Mouse (Mus musculus) small intestine, adult 10 weeks (tissue): ENCODE data around the gene Gm29609. TPM values are rescaled to one million over a fixed set of nuclear protein-coding genes. Genes with fewer than 3 reads are reported as not detected.

Experiments used
- polyA plus RNA-seq: library from polyadenylated mRNA; stranded (reverse); fragments of 350-450 nt; fragmentation: Illumina TruSeq; extraction: RNeasy Lipid Tissue Mini Kit (QIAGEN cat#74804); gene quantifications from one replicate; pipeline ENCODE4 v1.2.3, GENCODE M21; 2014; ENCODE audit warnings: low replicate concordance

The Gm29609 gene
- 0.22 TPM for polyA plus RNA-seq

GRCm38 (mm10) chr5:31179766-31180630 lies at the start of gene Gm29609, which contains the start of gene Gtf3c2:
Gm29609 (minus strand) TSS chr5:31179911.
Gtf3c2 (minus strand) TSS chr5:31180144.

GRCm38 (mm10) chr5:31220448-31221303 lies 41.0 kb upstream of the Gm29609 start, which contains the start of gene Ppm1g:
Ppm1g (minus strand) TSS chr5:31220687.

GRCm38 (mm10) chr5:31201742-31202590 lies 22.3 kb upstream of the Gm29609 start, which contains the start of gene Zfp513:
Zfp513 (minus strand) TSS chr5:31202303.

GRCm38 (mm10) chr5:31192939-31193630 lies 13.4 kb upstream of the Gm29609 start, which contains the start of the genes Snx17 and Eif2b4:
Snx17 (plus strand) TSS chr5:31193227.
Eif2b4 (minus strand) TSS chr5:31193430.

GRCm38 (mm10) chr5:31154152-31154553 lies 25.6 kb downstream of the Gm29609 start, which contains the start of gene Mpv17:
Mpv17 (minus strand) TSS chr5:31154251.

GRCm38 (mm10) chr5:31138241-31138967 lies 41.3 kb downstream of the Gm29609 start, which contains the start of gene Ucn:
Ucn (minus strand) TSS chr5:31138829.

GRCm38 (mm10) chr5:31116354-31116753 lies 63.4 kb downstream of the Gm29609 start, which contains the start of gene Trim54:
Trim54 (plus strand) TSS chr5:31116712.

GRCm38 (mm10) chr5:31108000-31108490 lies 71.7 kb downstream of the Gm29609 start, which contains the start of gene Slc30a3:
Slc30a3 (minus strand) TSS chr5:31108237.

GRCm38 (mm10) chr5:31105814-31106335 lies 73.8 kb downstream of the Gm29609 start, which contains the start of gene Dnajc5g:
Dnajc5g (plus strand) TSS chr5:31106285.

Other genes starting within 250 kb of the Gm29609 start
- 18.4 TPM for gene Cgref1, start 234.3 kb downstream of the Gm29609 start, polyA plus RNA-seq
- gene Preb, start 219.6 kb downstream of the Gm29609 start, polyA plus RNA-seq = 17.1 TPM
- gene Tcf23, start 211.2 kb downstream of the Gm29609 start, polyA plus RNA-seq = 0.30 TPM
- 41.8 TPM for gene Atraid, start 131.6 kb downstream of the Gm29609 start, polyA plus RNA-seq
- gene Slc5a6, start 131.0 kb downstream of the Gm29609 start, polyA plus RNA-seq = 3.5 TPM
- gene Cad, start 125.1 kb downstream of the Gm29609 start, polyA plus RNA-seq = 0.33 TPM
- not detected for gene Dnajc5g, start 73.6 kb downstream of the Gm29609 start, polyA plus RNA-seq
- gene Slc30a3, start 71.7 kb downstream of the Gm29609 start, polyA plus RNA-seq = not detected
- gene Trim54, start 63.2 kb downstream of the Gm29609 start, polyA plus RNA-seq = not detected
- not detected for gene Ucn, start 41.1 kb downstream of the Gm29609 start, polyA plus RNA-seq
- 10.0 TPM for gene Mpv17, start 25.7 kb downstream of the Gm29609 start, polyA plus RNA-seq
- gene Gtf3c2, start 233 bp upstream of the Gm29609 start, polyA plus RNA-seq = 49.3 TPM
- 37.9 TPM for gene Snx17, start 13.3 kb upstream of the Gm29609 start, polyA plus RNA-seq
- 0.89 TPM for gene Eif2b4, start 13.5 kb upstream of the Gm29609 start, polyA plus RNA-seq
- gene Zfp513, start 22.4 kb upstream of the Gm29609 start, polyA plus RNA-seq = 0.85 TPM
- 14.1 TPM for gene Ppm1g, start 40.8 kb upstream of the Gm29609 start, polyA plus RNA-seq
- 91.8 TPM for gene Nrbp1, start 61.0 kb upstream of the Gm29609 start, polyA plus RNA-seq
- not detected for gene Gm9970, start 61.3 kb upstream of the Gm29609 start, polyA plus RNA-seq
- 1.6 TPM for gene Krtcap3, start 71.8 kb upstream of the Gm29609 start, polyA plus RNA-seq
- 3.9 TPM for gene Ift172, start 111.2 kb upstream of the Gm29609 start, polyA plus RNA-seq
- gene Fndc4, start 116.2 kb upstream of the Gm29609 start, polyA plus RNA-seq = 0.93 TPM
- 0.11 TPM for gene Gckr, start 117.5 kb upstream of the Gm29609 start, polyA plus RNA-seq